1 mouse cellular context compared by ENCODE assay signal in the genomic region with DNA sequence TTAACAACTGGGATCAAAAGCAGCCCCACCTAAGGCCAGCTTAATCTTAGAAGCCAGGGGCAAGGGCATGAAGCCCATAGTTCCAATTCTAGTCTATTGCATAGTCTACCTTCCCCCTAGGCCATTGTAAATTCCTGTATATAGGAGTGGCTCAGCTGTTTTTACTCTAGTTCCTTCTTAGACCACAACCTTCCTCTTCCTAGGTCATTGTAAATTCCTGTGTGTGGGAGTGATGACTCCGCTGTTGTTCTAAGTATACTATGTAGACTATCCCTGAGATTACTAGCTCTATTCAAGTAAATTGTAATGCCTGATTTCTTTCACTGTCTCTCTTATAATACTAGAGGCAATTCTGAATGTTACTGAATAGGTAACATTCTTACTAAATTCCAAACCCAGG. TPM values are rescaled to one million over a fixed set of nuclear protein-coding genes. Genes with fewer than 3 reads are reported as not detected.
"Had no signal": no experiment of that assay in that cellular context is flagged by ENCODE, and none has a peak within 500 bp of the region (broad histone marks: within the 10 kb centered on the region; RNA-seq: fewer than 3 reads in every experiment).

No protein-coding gene starts in this region.

RNA-seq across cellular contexts. Expression of gene Gpr85, which starts 6.3 kb away (rescaled TPM):
- polyA plus RNA-seq: erythroblast, embryonic 14.5 days had no signal
